Mouse (Mus musculus) hematopoietic stem cell, adult 5-6 weeks (primary cell): ENCODE measurements around the gene Mterf1b. TPM values are rescaled to one million over a fixed set of nuclear protein-coding genes. Genes with fewer than 3 reads are reported as not detected.
A peak's percentile ranks its signal among the peaks of the same experiment; 100 is the strongest.
"Not testable (repeated sequence)": the region's sequence is repeated elsewhere in the genome, so short reads cannot be mapped to it uniquely, and the experiment has no call there.

Experiments used
- ATAC-seq, 2 experiments: fragments of 125-278 bp in 1 of 2; replicated peaks in 1 of 2; 2 replicates each; pipeline ENCODE4 v1.8.0; 2016 to 2017; ENCODE audit warnings: inconsistent platforms in 2 of 2, mild to moderate bottlenecking in 2 of 2, moderate number of reproducible peaks in 2 of 2, low read depth in 1 of 2, moderate TSS enrichment in 1 of 2; ENCODE audit not compliant: low FRiP score in 2 of 2, poor library complexity in 2 of 2, severe bottlenecking in 2 of 2, insufficient read depth in 1 of 2, low TSS enrichment in 1 of 2
- total RNA-seq: library from RNA; stranded (forward); fragments of 172-1452, 232-1000 nt; gene quantifications from 2 replicates; pipeline ENCODE4 v1.2.3, GENCODE M21; 2017

Mterf1b gene
- 9.3 and 11.9 TPM in 2 replicates for total RNA-seq

- ATAC-seq, result peak; percentile 99 to 100
Measured at GRCm38 (mm10) chr5:4191671-4192480, at the start of gene Mterf1b. Gene Mterf1b, plus strand, starts transcription at chr5:4192367.

GRCm38 (mm10) chr5:4159418-4160071 is 32.6 kb upstream of the Mterf1b start:
- not testable (repeated sequence) for ATAC-seq

- ATAC-seq, result no peak
Measured at GRCm38 (mm10) chr5:4161554-4161953, 30.6 kb upstream of the Mterf1b start.

GRCm38 (mm10) chr5:4162461-4162860 is 29.7 kb upstream of the Mterf1b start:
- no peak for ATAC-seq

GRCm38 (mm10) chr5:4167813-4168529 is 24.2 kb upstream of the Mterf1b start:
- ATAC-seq, result not testable (repeated sequence)

- not testable (repeated sequence) for ATAC-seq
Measured at GRCm38 (mm10) chr5:4168530-4168926, 23.6 kb upstream of the Mterf1b start.

GRCm38 (mm10) chr5:4176421-4176820 is 15.7 kb upstream of the Mterf1b start:
- ATAC-seq, result peak; percentile 14 to 42; a peak in 1 of 4 replicates

GRCm38 (mm10) chr5:4179364-4179763 is 12.8 kb upstream of the Mterf1b start:
- peak; percentile 42 to 47; a peak in 1 of 4 replicates for ATAC-seq

- ATAC-seq, result peak in 1 of 2 experiments; percentile 43; a peak in 3 of 4 replicates
Measured at GRCm38 (mm10) chr5:4186815-4187214, 5.4 kb upstream of the Mterf1b start.

- not testable (repeated sequence) for ATAC-seq
Measured at GRCm38 (mm10) chr5:4192481-4193246, 497 bp downstream of the Mterf1b start.

GRCm38 (mm10) chr5:4193247-4193628 is 1.1 kb downstream of the Mterf1b start:
- no peak for ATAC-seq

- no peak for ATAC-seq
Measured at GRCm38 (mm10) chr5:4194166-4194565, 2.0 kb downstream of the Mterf1b start.

- no peak for ATAC-seq
Measured at GRCm38 (mm10) chr5:4195086-4195485, 2.9 kb downstream of the Mterf1b start.

GRCm38 (mm10) chr5:4201368-4201767 is 9.2 kb downstream of the Mterf1b start:
- ATAC-seq, result no peak; a peak in 1 of 4 replicates

GRCm38 (mm10) chr5:4202276-4202810 is 10.2 kb downstream of the Mterf1b start:
- ATAC-seq, result not testable (repeated sequence)

GRCm38 (mm10) chr5:4210082-4210481 is 17.9 kb downstream of the Mterf1b start:
- ATAC-seq, result not testable (repeated sequence)

GRCm38 (mm10) chr5:4221309-4221708 is 29.1 kb downstream of the Mterf1b start:
- no peak for ATAC-seq
